Mouse (Mus musculus) ES-Bruce4 (cell line): Measurements from ENCODE around the gene Gm10100. TPM values are rescaled to one million over a fixed set of nuclear protein-coding genes. Genes with fewer than 3 reads are reported as not detected.
"Not testable (repeated sequence)": the region's sequence is repeated elsewhere in the genome, so short reads cannot be mapped to it uniquely, and the experiment has no call there.

Experiments used
- H3K27ac ChIP-seq: 2 replicates; pipeline ENCODE4 v1.5.1; 2012; ENCODE audit warnings: low read length, inconsistent platforms; ENCODE audit not compliant: insufficient read depth
- H3K27me3 ChIP-seq: 2 replicates; pipeline ENCODE4 v1.6.1; 2012; ENCODE audit warnings: mild to moderate bottlenecking, low read length, inconsistent platforms; ENCODE audit not compliant: control insufficient read depth, poor library complexity, insufficient read depth, severe bottlenecking
- H3K36me3 ChIP-seq: 2 replicates; pipeline ENCODE4 v1.6.1; 2012; ENCODE audit warnings: inconsistent platforms, mild to moderate bottlenecking, low read length, moderate library complexity; ENCODE audit not compliant: control insufficient read depth, poor library complexity, insufficient read depth, severe bottlenecking
- H3K4me1 ChIP-seq: one replicate; pipeline ENCODE4 v1.8.1; 2011; ENCODE audit warnings: low read length; ENCODE audit not compliant: control insufficient read depth, insufficient read depth
- H3K4me3 ChIP-seq: 2 replicates; pipeline ENCODE4 v1.5.1; 2011; ENCODE audit warnings: low read depth, mild to moderate bottlenecking, low read length
- H3K9ac ChIP-seq: 2 replicates; pipeline ENCODE4 v1.6.1; 2012; ENCODE audit warnings: low read depth, mild to moderate bottlenecking, inconsistent platforms; ENCODE audit not compliant: poor library complexity, severe bottlenecking
- H3K9me3 ChIP-seq: replicated peaks from 2 replicates; pipeline ENCODE4 v1.6.1; 2012; ENCODE audit warnings: mild to moderate bottlenecking, low read length, inconsistent platforms; ENCODE audit not compliant: control insufficient read depth, poor library complexity, insufficient read depth, severe bottlenecking
- CTCF ChIP-seq: IDR thresholded peaks from one replicate; pipeline ENCODE4 v1.8.1; 2011; ENCODE audit warnings: low read depth, low read length
- EP300 ChIP-seq: IDR thresholded peaks from 2 replicates; pipeline ENCODE4 v1.6.1; 2011; ENCODE audit warnings: low read depth, low read length; ENCODE audit not compliant: insufficient read depth
- POLR2A ChIP-seq: IDR thresholded peaks from one replicate; pipeline ENCODE4 v1.8.1; 2011; ENCODE audit warnings: low read length; ENCODE audit not compliant: insufficient read depth
- polyA plus RNA-seq: library from polyadenylated mRNA; stranded (reverse); fragments of >200 nt; gene quantifications from 2 replicates; pipeline ENCODE4 v1.2.4, GENCODE M21; 2011; ENCODE audit warnings: low read depth; ENCODE audit not compliant: missing spikeins, insufficient read depth, insufficient read length

Gene Gm10100
- polyA plus RNA-seq: not detected in 2 replicates

- no peak for TF ChIP-seq POLR2A
- TF ChIP-seq EP300: no peak
- no peak for TF ChIP-seq CTCF
- Histone ChIP-seq H3K27me3 (no peaks in the 10 kb centered on the region), H3K9ac (no peak within 1 kb of the TSS), H3K4me3 (no peak within 1 kb of the TSS), H3K4me1 (no peaks in the 10 kb centered on the region), H3K27ac (no peak within 1 kb of the TSS), H3K9me3 (no peaks in the 10 kb centered on the region; the same call in 1 of the 2 replicates), H3K36me3 (no peaks in the 10 kb centered on the region)
These were observed at the start of gene Gm10100 for GRCm38 (mm10) chr10:77726186-77726585. Gene Gm10100, plus strand, starts transcription at chr10:77726486.

DNA sequence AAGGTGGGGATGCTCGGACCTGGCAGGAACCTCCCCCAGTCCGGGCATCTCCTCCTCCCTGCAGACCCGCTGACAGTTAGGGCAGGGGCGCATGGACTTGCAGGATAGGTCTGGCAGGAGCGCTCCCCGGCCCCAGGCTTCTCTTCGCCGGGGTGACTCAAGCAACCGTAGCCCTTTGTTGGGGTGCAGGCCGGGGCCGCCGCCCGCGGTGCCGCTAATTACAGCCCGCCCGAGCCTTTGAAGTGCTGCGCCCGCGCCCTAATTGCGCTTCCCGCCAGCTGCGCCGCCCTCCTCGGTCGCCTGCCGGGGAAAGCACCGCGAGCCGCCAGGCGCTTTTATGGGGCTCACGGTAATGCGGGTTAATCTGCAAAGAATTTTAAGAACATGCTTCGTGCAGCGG, 48.7 kb upstream of the Gm10100 start:
- H3K27ac ChIP-seq: no peak overlapping the region
- H3K4me1 ChIP-seq: no peaks in the 10 kb centered on the region
- H3K9me3 ChIP-seq: no peaks in the 10 kb centered on the region
- H3K27me3 ChIP-seq: peaks cover 3% of the 10 kb centered on the region; the same call in 1 of the 2 replicates
- H3K36me3 ChIP-seq: no peaks in the 10 kb centered on the region
- peak overlapping the region; percentile 21 for H3K4me3 ChIP-seq
- TF ChIP-seq EP300 (no peak), POLR2A (no peak), CTCF (no peak)
- H3K9ac ChIP-seq: peak overlapping the region; percentile 29; the same call in 1 of the 2 replicates

DNA sequence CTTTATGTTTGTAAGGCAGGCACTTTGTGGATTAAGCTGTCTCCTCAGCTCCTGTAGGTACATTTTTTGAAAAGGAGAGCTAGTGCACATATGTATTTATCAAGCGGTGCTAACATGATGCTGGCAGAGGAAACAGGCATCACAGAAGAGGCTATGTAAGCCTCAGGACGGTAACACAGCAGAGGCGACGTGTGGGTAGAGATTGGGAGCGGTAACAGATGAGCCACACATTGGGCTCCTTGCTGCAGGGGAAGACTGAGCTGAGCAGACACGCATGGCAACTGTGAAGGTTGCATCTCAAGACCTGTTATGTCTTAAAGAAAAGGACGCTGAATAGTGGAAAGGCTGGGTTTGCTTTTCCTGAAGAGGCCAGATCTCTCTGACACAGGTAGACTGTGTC, 43.3 kb upstream of the Gm10100 start:
- H3K36me3 ChIP-seq: no peaks in the 10 kb centered on the region
- H3K9ac ChIP-seq: no peak overlapping the region
- H3K4me3 ChIP-seq: no peak overlapping the region
- no peak overlapping the region for H3K27ac ChIP-seq
- no peak for TF ChIP-seq EP300
- TF ChIP-seq POLR2A: no peak
- no peak for TF ChIP-seq CTCF
- H3K4me1 ChIP-seq: peaks cover 3% of the 10 kb centered on the region
- H3K9me3 ChIP-seq: no peaks in the 10 kb centered on the region
- no peaks in the 10 kb centered on the region for H3K27me3 ChIP-seq

DNA sequence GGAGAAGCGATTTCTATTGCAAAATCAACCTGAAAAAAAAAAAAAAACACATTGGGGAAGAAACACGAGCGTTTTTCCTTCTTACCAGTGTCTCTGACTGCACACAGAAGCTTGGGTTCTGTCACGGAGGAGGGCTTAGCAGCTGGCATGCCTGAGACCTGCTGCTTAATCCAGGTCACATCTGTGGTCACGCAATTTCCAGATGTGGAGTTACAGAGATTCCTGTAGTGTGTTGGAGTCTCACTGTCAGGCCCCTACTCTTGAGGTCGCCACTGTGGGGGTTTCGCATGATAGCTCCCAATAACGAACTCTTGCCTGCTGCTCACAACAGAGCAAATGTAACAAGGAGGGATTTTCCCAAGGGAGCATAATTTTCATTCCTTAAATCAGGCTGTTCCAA, 42.1 kb upstream of the Gm10100 start:
- Histone ChIP-seq H3K9me3 (no peaks in the 10 kb centered on the region), H3K4me3 (no peak overlapping the region), H3K27ac (no peak overlapping the region), H3K27me3 (no peaks in the 10 kb centered on the region), H3K9ac (no peak overlapping the region), H3K4me1 (peaks cover 3% of the 10 kb centered on the region), H3K36me3 (no peaks in the 10 kb centered on the region)
- TF ChIP-seq EP300: no peak
- TF ChIP-seq CTCF: no peak
- no peak for TF ChIP-seq POLR2A

DNA sequence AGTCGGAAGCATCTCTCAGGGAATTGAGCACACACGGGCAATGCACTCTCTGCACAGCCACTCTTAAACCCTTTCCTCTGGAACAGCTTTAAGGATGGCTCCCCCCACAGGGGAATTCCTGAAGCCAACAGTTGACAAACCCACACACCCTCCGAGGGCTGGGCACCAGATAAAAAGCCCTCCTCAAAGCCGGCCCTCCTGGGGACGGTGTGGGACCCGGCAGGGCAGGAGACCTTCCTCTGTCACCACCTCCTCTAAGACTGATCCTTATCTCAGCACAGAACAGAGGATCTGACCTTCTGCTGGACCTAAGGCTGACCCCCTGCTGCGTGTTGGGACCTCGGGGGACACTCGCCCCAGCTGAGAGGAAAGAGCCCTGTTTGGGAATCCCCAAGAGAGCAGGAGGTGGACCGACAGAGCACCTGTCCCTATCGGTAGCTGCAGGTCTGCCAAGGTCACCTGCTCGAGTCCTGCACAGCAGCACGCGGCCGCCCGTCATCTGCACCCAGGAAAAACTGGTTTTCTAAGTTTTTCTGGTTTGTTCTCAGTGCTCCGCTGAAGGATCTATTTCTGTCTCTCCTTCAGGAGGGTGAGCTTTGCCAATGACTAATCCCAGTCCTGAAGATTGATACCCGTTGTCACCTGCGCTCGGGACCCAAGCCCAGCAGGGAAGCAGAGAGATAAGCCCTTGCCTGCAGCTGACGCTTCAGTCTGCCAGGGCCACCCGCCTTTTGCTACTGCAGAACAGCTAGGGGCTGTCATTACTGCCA, 40.2 kb upstream of the Gm10100 start, which contains the start of gene Tspear:
TSS of gene Tspear (plus strand) at position 675 of the 770 bp plus-strand sequence.
- Histone ChIP-seq H3K9ac (no peak within 1 kb of the TSS), H3K4me1 (peaks cover 3% of the 10 kb centered on the region), H3K27me3 (no peaks in the 10 kb centered on the region), H3K36me3 (no peaks in the 10 kb centered on the region), H3K9me3 (no peaks in the 10 kb centered on the region), H3K4me3 (no peak within 1 kb of the TSS), H3K27ac (no peak within 1 kb of the TSS)
- TF ChIP-seq EP300 (no peak), POLR2A (no peak), CTCF (no peak)

- H3K4me1 ChIP-seq: peaks cover 3% of the 10 kb centered on the region
- H3K27me3 ChIP-seq: no peaks in the 10 kb centered on the region
- TF ChIP-seq CTCF (no peak), POLR2A (no peak), EP300 (no peak)
- no peaks in the 10 kb centered on the region for H3K36me3 ChIP-seq
- no peaks in the 10 kb centered on the region for H3K9me3 ChIP-seq
- H3K4me3 ChIP-seq: no peak overlapping the region
- no peak overlapping the region for H3K27ac ChIP-seq
- no peak overlapping the region for H3K9ac ChIP-seq
These were observed 39.3 kb upstream of the Gm10100 start for GRCm38 (mm10) chr10:77687021-77687420.

DNA sequence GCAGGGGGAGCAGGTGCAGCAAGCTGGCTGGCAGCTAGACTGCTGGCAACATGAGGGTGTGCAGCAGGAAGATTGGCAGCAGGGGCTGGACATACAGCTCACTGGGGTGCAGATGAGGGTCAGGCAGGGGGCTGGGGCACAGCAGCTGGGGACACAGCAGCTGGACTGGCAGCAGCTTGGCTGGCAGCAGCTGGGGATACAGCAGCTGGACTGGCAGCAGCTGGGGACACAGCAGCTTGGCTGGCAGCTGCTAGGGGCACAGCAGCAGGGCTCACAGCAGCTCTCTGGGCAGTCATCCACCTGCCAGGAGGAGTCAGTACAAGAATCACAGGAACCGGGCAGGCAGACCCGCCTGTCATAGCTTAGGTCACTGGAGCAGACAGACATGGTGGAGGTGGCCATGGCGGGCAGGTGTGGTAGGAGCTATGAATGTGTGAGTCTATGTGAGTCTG, 35.9 kb upstream of the Gm10100 start, which contains the start of gene Gm19402:
TSS of gene Gm19402 (minus strand) at position 402 of the 452 bp plus-strand sequence.
- not testable (repeated sequence) for H3K9ac ChIP-seq, H3K9me3 ChIP-seq, H3K4me1 ChIP-seq, H3K4me3 ChIP-seq, H3K36me3 ChIP-seq, H3K27ac ChIP-seq, H3K27me3 ChIP-seq
